Mouse (Mus musculus) lung, embryonic 14.5 days (tissue): ENCODE measurements around the gene Taf1a. TPM values are rescaled to one million over a fixed set of nuclear protein-coding genes. Genes with fewer than 3 reads are reported as not detected.
"Not testable (repeated sequence)": the region's sequence is repeated elsewhere in the genome, so short reads cannot be mapped to it uniquely, and the experiment has no call there.

Experiments
- ATAC-seq: fragments of 200-750 bp; cut with Nextera tagmentation; 2 replicates; pipeline ENCODE4 v1.8.0; 2017; ENCODE audit warnings: mild to moderate bottlenecking, moderate TSS enrichment, moderate library complexity; ENCODE audit not compliant: insufficient read depth
- DNase-seq: peaks from one replicate; pipeline ENCODE4 v3.0.0-alpha.2; 2015
- H3K27ac ChIP-seq: fragments of 300-500 bp; sonication (generic); 2 replicates; pipeline ENCODE4 v1.5.1; 2014; ENCODE audit warnings: low read depth, mild to moderate bottlenecking, moderate library complexity
- H3K27me3 ChIP-seq: fragments of 300-500 bp; sonication (generic); 2 replicates; pipeline ENCODE4 v1.6.1; 2014; ENCODE audit warnings: low read length, control low read depth; ENCODE audit not compliant: insufficient read depth
- H3K36me3 ChIP-seq: fragments of 300-500 bp; sonication (generic); 2 replicates; pipeline ENCODE4 v1.6.1; 2014; ENCODE audit warnings: control low read depth; ENCODE audit not compliant: insufficient read depth
- H3K4me1 ChIP-seq: fragments of 300-500 bp; sonication (generic); 2 replicates; pipeline ENCODE4 v1.6.1; 2014; ENCODE audit warnings: antibody characterized with exemption, control low read depth; ENCODE audit not compliant: insufficient read depth
- H3K4me2 ChIP-seq: fragments of 300-500 bp; sonication (generic); 2 replicates; pipeline ENCODE4 v1.6.1; 2014; ENCODE audit warnings: mild to moderate bottlenecking
- H3K4me3 ChIP-seq: fragments of 300-500 bp; sonication (generic); 2 replicates; pipeline ENCODE4 v1.5.1; 2014; ENCODE audit warnings: low read depth, low read length
- H3K9ac ChIP-seq: fragments of 300-500 bp; sonication (generic); 2 replicates; pipeline ENCODE4 v1.6.1; 2014
- H3K9me3 ChIP-seq: fragments of 300-500 bp; sonication (generic); 2 replicates; pipeline ENCODE4 v1.6.1; 2016; ENCODE audit warnings: low read depth, low read length, control low read depth
- CTCF ChIP-seq: IDR thresholded peaks from 2 replicates; pipeline ENCODE4 v1.5.1; 2016; ENCODE audit warnings: antibody characterized with exemption, low read depth
- WGBS: fragments of 180-500 bp; shearing (Covaris S2); extraction: QIAGEN DNeasy Blood & Tissue Kit; methylation state at CpG from one replicate; pipeline ENCODE4 v1.1.7; 2014; 5-methylcytosine and 5-hydroxymethylcytosine counted together
- polyA plus RNA-seq: library from polyadenylated mRNA; unstranded; fragments of >200 nt; fragmentation: Nextera tagmentation; extraction: Ambion mirVana; gene quantifications from 2 replicates; pipeline ENCODE4 v1.2.1, GENCODE M21; 2014

Taf1a gene
- 20.5 and 21.6 TPM in 2 replicates for polyA plus RNA-seq

DNA sequence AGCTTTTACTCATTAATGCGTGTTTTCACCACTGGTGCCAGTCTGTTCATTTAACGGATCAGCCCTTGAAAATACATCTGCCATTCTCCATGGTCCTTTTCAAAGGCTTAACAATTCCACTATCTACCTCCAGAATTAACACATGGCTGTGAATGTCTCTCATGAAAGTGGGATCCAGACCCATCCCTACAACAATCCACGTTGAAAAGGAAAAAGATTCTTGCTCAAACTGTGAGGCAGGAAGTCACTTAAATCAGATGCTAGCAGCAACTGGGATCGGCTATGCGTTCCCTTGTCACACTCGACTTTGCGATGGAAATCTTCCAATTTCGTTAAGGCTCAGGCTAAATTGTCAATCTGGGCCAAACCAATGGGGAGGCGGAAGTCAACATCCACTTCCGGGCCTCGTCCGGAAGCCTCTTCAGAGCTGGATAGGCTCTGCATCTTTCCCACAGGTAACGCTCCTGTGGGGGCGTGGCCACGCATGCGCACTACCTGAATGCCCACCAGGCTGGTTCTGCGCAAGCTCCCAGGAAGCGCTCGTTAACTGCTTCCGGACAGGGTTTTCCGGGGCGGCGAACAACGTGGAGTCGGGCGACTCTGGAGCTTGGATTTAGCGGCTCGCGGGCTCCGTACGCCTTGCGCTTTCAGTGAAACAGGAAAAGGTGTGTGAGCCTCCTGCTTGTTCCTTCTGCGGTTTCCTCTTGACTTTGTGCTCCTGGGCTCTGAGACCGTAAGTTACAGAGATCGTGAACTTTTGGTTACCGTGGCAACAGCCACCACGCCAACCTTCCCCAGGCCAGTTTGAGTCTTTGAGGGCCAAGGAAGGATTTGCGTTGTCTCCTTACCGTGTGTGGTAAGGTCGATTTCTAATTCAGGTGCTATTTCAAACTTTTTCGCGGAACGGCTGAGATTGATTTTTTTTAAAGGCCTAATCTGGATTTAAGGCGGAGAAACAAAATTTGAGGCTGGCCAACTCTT, at the start of gene Taf1a:
Gene Taf1a, plus strand, starts transcription at position 556 of the 981 bp plus-strand sequence.
- Histone ChIP-seq H3K9ac (peak within 1 kb of the TSS; percentile 69), H3K27ac (peak within 1 kb of the TSS; percentile 59; the same call in 1 of the 2 replicates), H3K4me2 (peak within 1 kb of the TSS; percentile 68), H3K9me3 (no peaks in the 10 kb centered on the region), H3K36me3 (peaks cover 11% of the 10 kb centered on the region; the same call in 1 of the 2 replicates), H3K4me1 (0 out of 2 replicates have a peak, but pooled peaks cover 4% of the 10 kb centered on the region), H3K4me3 (peak within 1 kb of the TSS; percentile 71), H3K27me3 (0 out of 2 replicates have a peak, but pooled peaks cover 3% of the 10 kb centered on the region)
- 5% methylated on average over 44 of the region's 44 CpGs for WGBS
- ATAC-seq (peak; percentile 99), DNase-seq (peak; percentile 97)
- TF ChIP-seq CTCF, result no peak

DNA sequence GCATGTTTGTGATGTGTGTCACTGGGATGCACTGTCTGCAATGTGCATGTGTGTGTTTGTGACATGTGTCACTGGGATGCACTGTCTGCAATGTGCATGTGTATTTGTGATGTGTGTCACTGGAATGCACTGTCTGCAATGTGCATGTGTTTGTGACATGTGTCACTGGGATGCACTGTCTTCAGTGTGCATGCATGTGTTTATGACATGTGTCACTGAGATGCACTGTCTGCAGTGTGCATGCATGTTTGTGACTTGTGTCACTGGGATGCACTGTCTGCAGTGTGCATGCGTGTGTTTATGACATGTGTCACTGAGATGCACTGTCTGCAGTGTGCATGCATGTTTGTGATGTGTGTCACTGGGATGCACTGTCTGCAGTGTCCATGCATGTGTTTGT, 45.9 kb upstream of the Taf1a start:
- peaks cover 49% of the 10 kb centered on the region for H3K36me3 ChIP-seq
- not testable (repeated sequence) for H3K9me3 ChIP-seq, H3K27ac ChIP-seq, H3K27me3 ChIP-seq, H3K4me3 ChIP-seq, H3K4me2 ChIP-seq, ATAC-seq, H3K4me1 ChIP-seq, H3K9ac ChIP-seq, DNase-seq
- WGBS, result 92% methylated on average over 1 of the region's 1 CpGs

DNA sequence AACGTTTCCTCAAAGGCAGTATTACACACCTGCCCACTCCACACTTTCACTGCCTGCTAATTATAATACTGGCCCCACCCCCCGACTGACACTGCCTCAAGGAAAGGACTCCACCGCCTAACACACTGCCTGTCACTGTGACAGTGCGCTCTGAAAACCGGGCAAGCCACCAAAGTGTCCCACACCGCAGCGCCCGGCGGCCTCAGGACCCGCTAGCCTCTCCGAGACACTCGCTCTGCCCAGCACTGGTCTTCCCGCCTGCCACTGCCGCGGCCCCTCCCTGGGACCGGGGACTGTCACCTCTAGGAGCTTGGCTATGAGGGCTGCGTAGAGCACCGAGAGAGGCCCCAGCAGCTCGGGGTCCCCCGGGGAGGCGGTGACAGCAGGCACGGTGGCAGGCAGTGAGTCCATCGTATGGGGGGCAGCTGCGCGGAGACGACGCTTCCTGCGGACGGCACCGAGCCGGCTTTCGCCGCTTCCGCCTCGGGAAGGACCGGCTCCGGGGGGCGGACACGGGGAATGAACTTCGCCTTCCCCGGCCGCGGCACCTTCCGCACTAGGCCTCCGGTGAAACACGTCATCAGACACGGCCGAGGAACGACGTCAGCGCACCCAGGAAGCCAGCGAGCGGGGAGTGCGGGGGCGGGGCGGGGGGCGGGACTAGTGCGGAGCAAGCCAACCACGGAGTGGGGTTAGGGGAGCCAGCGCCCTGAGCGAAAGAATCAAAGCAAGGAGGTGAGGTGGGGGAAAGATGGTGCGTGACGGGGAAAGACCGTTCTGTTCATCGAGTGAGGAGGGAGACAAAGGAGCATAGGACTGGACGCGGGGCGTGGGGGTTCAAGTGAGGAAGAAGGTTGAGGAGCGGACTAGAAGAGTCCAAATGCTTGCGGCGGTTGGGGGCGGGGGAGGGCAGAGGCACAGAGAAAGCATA, 43.6 kb upstream of the Taf1a start:
- Histone ChIP-seq H3K4me2 (peak overlapping the region; percentile 66), H3K4me3 (peak overlapping the region; percentile 88), H3K27me3 (no peaks in the 10 kb centered on the region), H3K27ac (peak overlapping the region; percentile 86), H3K9ac (peak overlapping the region; percentile 90), H3K4me1 (no peaks in the 10 kb centered on the region), H3K36me3 (peaks cover 50% of the 10 kb centered on the region), H3K9me3 (no peaks in the 10 kb centered on the region)
- WGBS, result under 1% methylated on average over 72 of the region's 72 CpGs
- no peak for TF ChIP-seq CTCF
- peak; percentile 89 for DNase-seq
- peak; percentile 96 for ATAC-seq

DNA sequence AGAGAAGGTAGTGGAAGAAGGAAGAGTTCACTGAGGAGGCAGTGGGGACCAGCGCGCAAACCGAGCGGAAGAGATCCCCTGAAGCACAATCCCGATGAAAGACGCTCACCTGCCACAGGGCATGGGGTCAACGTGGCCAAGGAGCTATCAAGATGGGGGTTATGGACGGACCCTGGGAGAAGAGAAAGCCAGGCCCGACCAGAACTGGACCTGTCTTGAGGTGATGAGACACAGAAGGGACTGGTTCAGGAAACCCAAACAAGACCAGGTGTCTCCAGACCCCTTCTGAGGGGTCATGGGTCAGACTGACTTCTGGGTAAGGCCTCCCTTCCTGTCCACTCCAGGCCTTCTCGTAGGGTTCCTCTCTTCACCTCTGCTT, 43.0 kb upstream of the Taf1a start:
- peak overlapping the region; percentile 86; the same call in 1 of the 2 replicates for H3K27ac ChIP-seq
- WGBS, result 8% methylated on average over 10 of the region's 10 CpGs

DNA sequence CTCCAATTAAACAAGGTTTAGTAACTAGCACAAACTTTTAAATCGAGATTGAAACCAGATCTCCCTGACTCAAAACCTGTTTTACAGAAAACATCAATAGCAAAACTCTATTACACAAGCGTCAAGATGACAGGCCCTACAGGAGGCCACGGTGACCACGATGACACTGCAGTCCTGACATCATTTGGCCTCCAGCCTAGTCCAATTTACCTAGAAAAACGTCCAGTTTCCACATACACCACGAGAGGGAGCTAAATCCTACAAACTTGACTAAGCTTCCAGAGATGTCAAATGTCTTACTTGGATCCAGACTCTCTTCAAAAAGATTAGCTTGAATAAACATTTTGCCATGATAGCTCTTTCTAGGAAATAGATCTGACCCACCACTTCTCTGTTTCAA, 38.9 kb upstream of the Taf1a start:
- peak; percentile 70 for TF ChIP-seq CTCF
- H3K4me2 ChIP-seq, result no peak overlapping the region
- no peaks in the 10 kb centered on the region for H3K27me3 ChIP-seq
- ATAC-seq (no peak), DNase-seq (peak; percentile 89)
- H3K27ac ChIP-seq, result no peak overlapping the region
- H3K36me3 ChIP-seq, result peaks cover 62% of the 10 kb centered on the region
- no peak overlapping the region for H3K9ac ChIP-seq
- 21% methylated on average over 6 of the region's 6 CpGs for WGBS
- no peak overlapping the region for H3K4me3 ChIP-seq
- H3K4me1 ChIP-seq, result no peaks in the 10 kb centered on the region
- no peaks in the 10 kb centered on the region for H3K9me3 ChIP-seq

More for the DNA sequence above, 43.0 kb upstream of the Taf1a start:
- H3K4me3 ChIP-seq, result peak overlapping the region; percentile 88
- peaks cover 50% of the 10 kb centered on the region for H3K36me3 ChIP-seq
- H3K27me3 ChIP-seq, result no peaks in the 10 kb centered on the region
- no peaks in the 10 kb centered on the region for H3K9me3 ChIP-seq
- ATAC-seq (peak; percentile 50), DNase-seq (peak; percentile 3)
- H3K4me2 ChIP-seq, result peak overlapping the region; percentile 66
- H3K9ac ChIP-seq, result peak overlapping the region; percentile 90
- no peaks in the 10 kb centered on the region for H3K4me1 ChIP-seq
- no peak for TF ChIP-seq CTCF

DNA sequence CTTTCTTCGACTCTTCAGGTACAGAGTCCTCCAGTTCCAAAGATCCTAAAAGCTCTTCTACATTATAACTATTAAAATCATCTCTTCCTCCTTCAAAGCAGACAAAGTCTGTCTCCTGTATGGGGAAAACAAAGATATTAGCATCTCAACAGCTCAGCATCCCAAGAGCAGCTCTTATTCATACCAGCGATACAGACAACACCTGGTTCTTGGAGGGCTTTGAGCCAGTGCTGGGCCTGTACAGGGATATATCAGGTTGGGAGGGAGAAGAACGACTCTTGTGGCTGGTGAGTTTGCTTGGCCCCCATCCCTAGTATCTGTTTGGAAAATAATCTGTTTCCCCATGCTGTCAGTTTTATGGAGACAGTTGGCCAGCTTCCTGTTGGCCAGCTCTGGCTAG, 29.9 kb upstream of the Taf1a start:
- Histone ChIP-seq H3K27me3 (no peaks in the 10 kb centered on the region), H3K36me3 (peaks cover 86% of the 10 kb centered on the region), H3K4me2 (no peak overlapping the region), H3K9me3 (no peaks in the 10 kb centered on the region), H3K27ac (no peak overlapping the region), H3K4me1 (no peaks in the 10 kb centered on the region), H3K9ac (no peak overlapping the region), H3K4me3 (no peak overlapping the region)
- DNase-seq (no peak), ATAC-seq (no peak)
- 95% methylated on average over 3 of the region's 3 CpGs for WGBS
- TF ChIP-seq CTCF, result no peak
